Comparison of ENCODE assay signal across 8 mouse cellular contexts in the genomic region with DNA sequence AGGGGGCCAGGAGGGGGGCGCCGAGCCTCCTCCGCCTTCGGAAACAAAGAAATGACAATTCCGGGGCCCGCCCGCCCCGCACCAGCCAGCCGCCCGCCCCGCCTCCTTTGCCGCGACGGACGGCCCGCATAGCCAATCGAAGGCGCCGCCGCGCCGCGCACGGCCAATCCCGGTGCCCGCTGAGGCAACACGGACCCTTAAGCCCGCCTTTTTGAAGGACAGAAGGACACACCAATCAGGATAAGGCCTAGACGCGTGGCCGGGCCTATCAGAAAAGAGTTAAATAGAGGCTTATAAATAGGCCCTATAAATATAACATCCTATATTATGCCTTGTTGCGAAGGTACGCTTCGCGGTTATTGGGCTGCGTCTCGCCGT. TPM values are rescaled to one million over a fixed set of nuclear protein-coding genes. Genes with fewer than 3 reads are reported as not detected.
A peak's percentile ranks its signal among the peaks of the same experiment; 100 is the strongest.
DNase-seq lines count a peak whose midpoint lies in the region; ATAC-seq and TF ChIP-seq lines count a peak whose summit lies in the region.

Maco1 (minus strand) TSS at position 87 of the 378 bp plus-strand sequence.

- WGBS in heart, embryonic 14.5 days: under 1% methylated on average over 37 of the region's 38 CpGs
- under 1% methylated on average over 37 of the region's 38 CpGs for WGBS in liver, embryonic 13.5 days (ENCODE audit: insufficient replicate concordance)
- 0% methylated on average over 38 of the region's 38 CpGs for WGBS in stomach, embryonic 16.5 days

- peak; percentile 97 for ATAC-seq in heart, embryonic 14.5 days (ENCODE audit: insufficient number of reproducible peaks, insufficient read depth, low FRiP score, low read depth)
- peak; percentile 89 for ATAC-seq in liver, embryonic 13.5 days (ENCODE audit: low read depth)
- peak; percentile 97 for ATAC-seq in stomach, embryonic 16.5 days (ENCODE audit: insufficient read depth, low FRiP score)

- no peaks in the 10 kb centered on the region for H3K9me3 ChIP-seq in erythroblast, embryonic 14.5 days (ENCODE audit: control insufficient read depth, low read length)
- no peaks in the 10 kb centered on the region for H3K9me3 ChIP-seq in heart, embryonic 14.5 days (ENCODE audit: control insufficient read depth, low read length)
- no peaks in the 10 kb centered on the region for H3K9me3 ChIP-seq in liver, embryonic 13.5 days (replicated peaks)
- no peaks in the 10 kb centered on the region for H3K9me3 ChIP-seq in stomach, embryonic 16.5 days (replicated peaks; ENCODE audit: control insufficient read depth, low read length)

- DNase-seq in CD4-positive helper T cell, adult 2 months (ENCODE audit: low read depth, low spot score): peak; percentile 98
- peak; percentile 99 for DNase-seq in brain, embryonic 14.5 days (ENCODE audit: low read depth)
- peak; percentile 99 for DNase-seq in kidney, postnatal 14 days
- DNase-seq in liver, embryonic 13.5 days: peak; percentile 97
- DNase-seq in neural tube, embryonic 10.5 days (ENCODE audit: extremely low spot score, low spot score): peak; percentile 98

- TF ChIP-seq CTCF in brain, embryonic 14.5 days (IDR thresholded peaks at IDR 0.05; ENCODE audit: borderline replicate concordance, extremely low read depth, insufficient read depth, insufficient read length): no peak

- peak within 1 kb of the TSS; percentile 96 for H3K4me3 ChIP-seq in erythroblast, embryonic 14.5 days (replicated peaks)
- H3K4me3 ChIP-seq in heart, embryonic 14.5 days (ENCODE audit: control insufficient read depth in 1 of 2, insufficient read depth in 1 of 2, low read depth in 1 of 2, low read length in 2 of 2): peak within 1 kb of the TSS; percentile 86 to 92
- H3K4me3 ChIP-seq in liver, embryonic 13.5 days (replicated peaks): peak within 1 kb of the TSS; percentile 98
- peak within 1 kb of the TSS; percentile 78 for H3K4me3 ChIP-seq in stomach, embryonic 16.5 days (replicated peaks; ENCODE audit: low read length)

- peaks cover 35% of the 10 kb centered on the region for H3K36me3 ChIP-seq in erythroblast, embryonic 14.5 days (ENCODE audit: control insufficient read depth)
- no peaks in the 10 kb centered on the region for H3K36me3 ChIP-seq in heart, embryonic 14.5 days (ENCODE audit: control insufficient read depth, insufficient read depth, low read length)
- H3K36me3 ChIP-seq in liver, embryonic 13.5 days: peaks cover 4% of the 10 kb centered on the region; the same call in 1 of the 2 replicates
- H3K36me3 ChIP-seq in stomach, embryonic 16.5 days (ENCODE audit: control insufficient read depth, insufficient read depth, low read length): no peaks in the 10 kb centered on the region

- peak within 1 kb of the TSS; percentile 78 for H3K4me2 ChIP-seq in heart, embryonic 14.5 days (ENCODE audit: low read length)
- H3K4me2 ChIP-seq in liver, embryonic 13.5 days: peak within 1 kb of the TSS; percentile 98
- H3K4me2 ChIP-seq in stomach, embryonic 16.5 days (ENCODE audit: low read depth, low read length): peak within 1 kb of the TSS; percentile 92

- peak within 1 kb of the TSS; percentile 93 for H3K9ac ChIP-seq in heart, embryonic 14.5 days (ENCODE audit: low read length)
- peak within 1 kb of the TSS; percentile 98 for H3K9ac ChIP-seq in liver, embryonic 13.5 days
- H3K9ac ChIP-seq in stomach, embryonic 16.5 days (ENCODE audit: low read length): peak within 1 kb of the TSS; percentile 94

- H3K4me1 ChIP-seq in erythroblast, embryonic 14.5 days (ENCODE audit: control insufficient read depth): peaks cover 61% of the 10 kb centered on the region
- peaks cover 3 to 8% of the 10 kb centered on the region in 2 experiments; a peak in 3 of 4 replicates for H3K4me1 ChIP-seq in heart, embryonic 14.5 days (ENCODE audit: control insufficient read depth in 2 of 2, insufficient read depth in 2 of 2, low read length in 2 of 2)
- H3K4me1 ChIP-seq in liver, embryonic 13.5 days (replicated peaks): peaks cover 61% of the 10 kb centered on the region
- H3K4me1 ChIP-seq in stomach, embryonic 16.5 days (ENCODE audit: control insufficient read depth, insufficient read depth, low read length): peaks cover 12% of the 10 kb centered on the region

- peak within 1 kb of the TSS; percentile 84 to 86 for H3K27ac ChIP-seq in heart, embryonic 14.5 days (replicated peaks in 1 of 2; ENCODE audit: control insufficient read depth in 1 of 2, insufficient read depth in 1 of 2, low read depth in 2 of 2, low read length in 2 of 2)
- H3K27ac ChIP-seq in liver, embryonic 13.5 days: peak within 1 kb of the TSS; percentile 98
- peak within 1 kb of the TSS; percentile 85 for H3K27ac ChIP-seq in stomach, embryonic 16.5 days (ENCODE audit: low read length)

- no peak; the same call in 1 of the 2 replicates for TF ChIP-seq POLR2A in brain, embryonic 14.5 days (IDR thresholded peaks at IDR 0.05; ENCODE audit: borderline replicate concordance, extremely low read depth, insufficient read depth, insufficient read length, poor library complexity, severe bottlenecking)

- H3K27me3 ChIP-seq in erythroblast, embryonic 14.5 days (ENCODE audit: control insufficient read depth): peaks cover 5% of the 10 kb centered on the region
- H3K27me3 ChIP-seq in heart, embryonic 14.5 days (ENCODE audit: control insufficient read depth, insufficient read depth, low read length): peaks cover 6% of the 10 kb centered on the region; the same call in 1 of the 2 replicates
- peaks cover 8% of the 10 kb centered on the region; the same call in 1 of the 2 replicates for H3K27me3 ChIP-seq in liver, embryonic 13.5 days
- no peaks in the 10 kb centered on the region for H3K27me3 ChIP-seq in stomach, embryonic 16.5 days (ENCODE audit: control insufficient read depth, insufficient read depth, low read length)

RNA-seq across cellular contexts. Expression of gene Maco1, which starts in this region (rescaled TPM):
- polyA plus RNA-seq in brain, embryonic 14.5 days (2012; rRNA removed): 59.2 and 79.2 TPM in 2 replicates
- 1.4 and 1.5 TPM in 2 replicates for polyA plus RNA-seq in erythroblast, embryonic 14.5 days (2012)
- 24.2 and 25.5 TPM in 2 replicates for polyA plus RNA-seq in heart, embryonic 14.5 days (2014; fragmentation: Nextera tagmentation; extraction: Ambion mirVana)
- polyA plus RNA-seq in liver, embryonic 13.5 days (2015; fragmentation: Nextera tagmentation; extraction: Ambion mirVana): 19.0 and 23.3 TPM in 2 replicates
- 30.6 and 30.8 TPM in 2 replicates for polyA plus RNA-seq in stomach, embryonic 16.5 days (2015; fragmentation: Nextera tagmentation; extraction: Ambion mirVana)

Comparison
In these comparisons a context has a peak if more than half of its experiments do, and no peak if none do; other contexts are left out.
1. Peak in every context shown above with its lines: DNase-seq, ATAC-seq, H3K4me3 ChIP-seq and H3K27ac ChIP-seq.